Mouse (Mus musculus) gastrocnemius, postnatal 14 days (tissue): ENCODE measurements around the gene Pam16. TPM values are rescaled to one million over a fixed set of nuclear protein-coding genes. Genes with fewer than 3 reads are reported as not detected.
"Not testable (repeated sequence)": the region's sequence is repeated elsewhere in the genome, so short reads cannot be mapped to it uniquely, and the experiment has no call there.

Source experiments
- DNase-seq: peaks from one replicate; pipeline ENCODE4 v3.0.0; 2021; ENCODE audit warnings: mixed read lengths
- intact Hi-C: fragments of 180-260 bp; cut with DNase I; formaldehyde crosslinking; loops from one replicate; pipeline ENCODE4 v1.15.1; 2025; ENCODE audit warnings: low total_unique reads
- total RNA-seq, 2 experiments: library from RNA; stranded (reverse); gene quantifications; 2 replicates each; pipeline ENCODE4 v1.2.3; 2021

The Pam16 gene
- total RNA-seq, 2 experiments from 2014 or later: 68.0 to 74.9 TPM

GRCm38 (mm10) chr16:4598041-4598440, 26.7 kb downstream of the Pam16 start:
- intact Hi-C loops: no loop called here
- no peak for DNase-seq

DNA sequence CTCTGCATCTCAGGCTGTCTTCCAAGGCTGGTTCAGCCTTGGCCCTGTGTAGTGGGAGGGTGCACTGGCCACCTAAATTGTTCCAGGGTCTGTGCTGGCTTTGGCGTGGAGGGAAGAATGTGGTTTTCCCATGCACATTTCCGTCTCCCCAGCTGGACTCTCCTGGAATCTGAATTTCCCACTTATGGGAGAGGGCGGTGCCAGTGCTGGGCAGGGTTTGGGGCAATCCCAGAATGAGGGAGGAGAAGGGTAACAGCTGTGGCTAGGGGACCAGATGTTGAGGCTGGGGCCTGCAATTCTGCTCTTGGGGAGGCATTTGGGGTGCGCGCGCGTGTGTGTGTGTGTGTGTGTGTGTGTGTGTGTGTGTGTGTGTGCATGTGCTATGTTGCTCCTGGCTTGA, 27.5 kb downstream of the Pam16 start:
- peak; percentile 37 for DNase-seq
- intact Hi-C loops: no loop called here

- no peak for DNase-seq
- intact Hi-C loops: no loop called here
These were observed 28.0 kb downstream of the Pam16 start for GRCm38 (mm10) chr16:4596836-4597235.

DNA sequence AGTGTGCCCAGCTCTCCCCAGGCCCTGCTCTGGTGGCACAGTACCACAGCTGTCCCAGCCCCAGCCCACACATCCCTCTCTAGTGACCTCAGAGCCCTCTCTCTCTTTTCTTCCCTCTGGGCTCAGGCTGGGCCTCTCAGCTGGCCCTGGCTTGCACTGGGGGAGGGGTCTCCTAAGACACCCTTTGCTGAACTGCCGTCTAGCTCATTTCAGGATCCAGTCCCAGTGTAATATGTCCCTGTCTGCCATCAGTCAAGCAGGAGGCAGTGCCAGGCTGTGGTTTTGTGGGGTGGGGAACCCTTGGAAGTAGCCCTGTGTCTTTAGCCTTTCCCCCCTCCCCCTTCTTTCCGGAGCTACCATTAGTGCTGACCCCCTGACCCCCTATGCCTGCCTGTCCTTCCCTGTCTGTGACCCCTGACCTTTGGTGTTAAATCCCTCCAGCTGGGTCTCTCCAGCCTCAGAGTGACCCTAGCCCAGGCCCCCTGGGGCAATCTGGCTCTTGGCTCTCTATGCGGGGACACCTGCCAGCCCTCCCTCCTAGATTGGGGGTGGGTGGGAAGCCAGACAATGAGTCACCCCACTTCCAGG, 28.6 kb downstream of the Pam16 start:
- peak; percentile 39 for DNase-seq
- intact Hi-C loops: no loop called here

GRCm38 (mm10) chr16:4595527-4595963, 29.2 kb downstream of the Pam16 start:
- peak; percentile 68 for DNase-seq
- intact Hi-C loops: no loop called here

DNA sequence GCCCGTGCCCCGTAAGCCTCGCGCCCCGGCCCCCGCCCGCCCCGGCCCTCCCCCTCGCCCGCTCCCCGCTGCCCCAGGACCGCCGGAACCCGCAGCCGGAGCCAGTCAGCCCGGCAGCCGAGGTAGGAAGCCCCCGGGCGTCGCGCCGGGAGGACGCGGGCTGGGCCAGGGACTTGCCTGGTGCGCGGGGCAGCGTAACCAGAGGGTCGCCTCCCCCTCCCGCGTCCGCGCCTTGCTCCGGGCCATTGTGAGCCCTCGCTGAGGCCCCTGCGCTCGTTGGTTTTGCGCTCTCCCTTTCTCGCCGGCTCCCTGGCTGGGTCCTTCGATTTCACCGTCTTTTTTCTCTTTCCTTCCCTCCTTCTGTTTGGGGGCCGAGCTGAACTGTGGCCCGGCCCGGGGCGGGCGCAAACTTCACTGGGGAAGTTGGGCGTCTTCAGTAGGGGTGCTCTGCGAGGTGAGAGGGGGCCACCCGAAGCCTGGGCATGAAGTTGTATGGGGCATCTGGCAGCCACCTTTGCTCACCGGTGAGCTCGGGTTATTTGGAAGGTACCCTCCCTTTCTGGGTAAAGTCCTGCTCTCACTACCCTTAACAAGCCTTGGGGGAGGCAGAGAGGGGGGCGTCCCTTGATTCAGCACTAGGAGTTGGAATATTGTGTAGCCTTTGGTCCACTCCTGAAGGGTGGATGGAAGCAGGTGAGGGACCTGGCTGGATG, 29.8 kb downstream of the Pam16 start:
- DNase-seq: no peak
- intact Hi-C loops: no loop called here

DNA sequence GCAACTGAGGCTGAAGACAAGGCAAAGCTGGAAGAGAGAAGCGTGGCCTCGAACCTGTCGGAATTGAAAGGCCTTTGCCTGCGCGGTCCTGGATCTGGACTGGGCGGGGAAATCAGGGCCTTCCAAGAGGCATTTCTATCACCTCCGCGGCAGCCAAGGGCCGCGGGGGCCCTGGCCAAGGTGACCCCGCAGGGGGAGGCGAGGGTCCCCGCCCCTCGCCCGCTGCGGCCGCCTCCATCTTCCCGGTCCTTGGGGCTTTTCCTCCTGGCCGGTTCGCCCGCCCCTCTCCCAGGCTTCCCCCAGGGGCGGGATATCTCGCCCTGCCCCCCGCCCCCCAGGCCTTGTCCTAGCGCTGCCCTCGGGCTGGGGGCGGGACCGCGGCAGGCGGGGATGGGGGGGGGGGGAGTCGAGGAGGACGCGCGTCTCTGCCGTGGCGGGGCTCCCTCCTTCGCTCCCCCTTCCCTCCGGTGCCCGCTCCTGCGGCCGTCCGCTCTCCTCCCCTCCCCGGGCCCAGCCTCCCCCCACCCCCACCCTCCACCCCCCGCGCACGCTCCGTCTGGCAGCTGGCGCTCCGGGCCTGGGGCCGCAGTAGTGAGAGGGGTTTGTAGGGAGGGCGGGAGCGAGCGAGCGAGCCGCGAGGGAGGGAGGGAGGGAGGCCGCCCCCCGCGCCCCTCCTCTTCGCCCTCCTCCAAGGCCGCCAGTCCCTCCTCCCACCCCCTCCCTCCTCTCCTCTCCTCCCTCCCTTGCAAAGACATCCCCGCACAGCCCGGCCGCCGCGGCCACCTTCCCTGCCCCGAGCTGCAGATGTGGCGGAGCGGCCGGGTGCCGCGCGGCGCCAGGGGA, 30.6 kb downstream of the Pam16 start, which contains the start of gene Glis2:
Gene Glis2, plus strand, starts transcription at position 743 of the 843 bp plus-strand sequence.
- intact Hi-C loops: no loop called here
- DNase-seq: peak; percentile 77

DNA sequence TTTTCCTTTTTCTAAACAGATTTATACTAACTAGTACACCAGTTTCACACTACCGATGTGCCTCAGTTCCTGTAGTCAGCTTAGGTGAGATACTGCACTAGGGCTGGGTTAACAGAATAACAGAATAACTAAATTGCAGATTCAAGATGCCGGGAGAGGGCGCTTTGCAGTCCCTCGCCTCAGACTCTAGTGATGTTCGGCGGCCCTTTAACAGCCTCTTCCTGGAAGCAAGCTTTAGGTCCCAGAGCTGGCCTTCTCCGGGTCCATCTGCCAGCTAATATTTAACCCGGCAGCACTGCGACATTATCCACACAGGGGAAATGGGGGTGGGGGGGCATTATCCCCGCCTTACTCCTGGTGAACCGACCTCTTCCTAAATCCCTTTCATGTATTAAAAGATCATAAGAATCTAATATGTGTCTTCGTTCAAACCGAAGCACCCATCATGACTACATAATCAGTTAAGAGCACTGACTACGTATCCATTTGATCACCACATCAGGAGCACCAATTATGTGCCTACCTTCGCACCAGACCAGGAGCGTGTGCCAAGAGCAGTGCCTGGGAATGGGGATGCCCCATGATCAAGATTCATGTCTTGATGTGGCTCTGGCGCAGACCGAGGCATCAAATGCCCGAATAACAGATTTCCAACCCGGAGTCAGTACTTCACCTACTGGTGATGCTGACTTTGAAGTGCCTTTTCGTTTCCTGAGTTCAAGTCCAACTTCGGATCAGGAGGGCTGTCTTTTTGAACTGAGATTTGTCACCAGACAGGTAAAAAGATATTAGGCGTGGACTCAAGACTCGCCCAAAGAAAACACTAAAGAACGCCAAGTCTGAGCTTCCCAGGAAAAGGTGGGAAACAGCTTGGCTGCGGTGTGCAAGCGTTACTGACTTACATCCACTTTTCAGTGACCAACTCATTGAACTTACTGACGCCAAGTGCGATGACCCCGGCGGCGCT, 31.6 kb downstream of the Pam16 start:
- intact Hi-C loops: no loop called here
- peak; percentile 56 for DNase-seq

GRCm38 (mm10) chr16:4590236-4590635, 34.6 kb downstream of the Pam16 start:
- intact Hi-C loops: no loop called here
- no peak for DNase-seq

DNA sequence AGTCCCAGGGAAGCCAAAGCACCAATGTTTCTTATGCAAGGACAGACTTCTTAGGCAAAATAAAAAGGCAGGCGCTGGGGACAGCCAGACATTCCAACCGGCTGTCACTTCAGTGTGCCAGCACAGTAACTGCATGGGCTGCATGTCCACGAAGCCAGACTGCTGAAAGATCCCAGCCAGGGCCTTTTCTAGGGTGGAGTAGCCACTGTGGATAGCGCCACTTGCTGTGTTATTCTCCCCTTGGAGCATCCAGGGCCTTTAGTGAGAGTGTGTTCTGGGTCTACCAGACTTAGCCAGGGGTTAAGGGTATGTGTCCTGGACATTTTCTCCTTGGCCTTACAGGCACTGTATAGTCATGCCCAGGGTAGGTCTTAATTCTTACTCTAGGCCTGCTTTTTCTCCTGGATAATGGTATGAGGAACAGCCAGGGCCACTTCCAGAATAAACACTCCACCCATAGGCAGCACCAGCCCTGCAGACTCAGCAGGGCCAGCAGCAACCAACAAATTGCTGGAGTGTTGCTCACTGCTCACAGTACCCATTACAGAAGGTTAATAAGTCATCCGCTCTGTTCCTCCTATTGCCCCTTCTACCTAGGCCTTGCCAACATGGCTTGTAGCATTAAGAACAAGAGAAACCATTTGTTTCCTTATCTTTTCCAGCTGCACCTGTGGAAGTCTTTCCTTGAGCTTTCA, 37.1 kb downstream of the Pam16 start:
- no peak for DNase-seq

DNA sequence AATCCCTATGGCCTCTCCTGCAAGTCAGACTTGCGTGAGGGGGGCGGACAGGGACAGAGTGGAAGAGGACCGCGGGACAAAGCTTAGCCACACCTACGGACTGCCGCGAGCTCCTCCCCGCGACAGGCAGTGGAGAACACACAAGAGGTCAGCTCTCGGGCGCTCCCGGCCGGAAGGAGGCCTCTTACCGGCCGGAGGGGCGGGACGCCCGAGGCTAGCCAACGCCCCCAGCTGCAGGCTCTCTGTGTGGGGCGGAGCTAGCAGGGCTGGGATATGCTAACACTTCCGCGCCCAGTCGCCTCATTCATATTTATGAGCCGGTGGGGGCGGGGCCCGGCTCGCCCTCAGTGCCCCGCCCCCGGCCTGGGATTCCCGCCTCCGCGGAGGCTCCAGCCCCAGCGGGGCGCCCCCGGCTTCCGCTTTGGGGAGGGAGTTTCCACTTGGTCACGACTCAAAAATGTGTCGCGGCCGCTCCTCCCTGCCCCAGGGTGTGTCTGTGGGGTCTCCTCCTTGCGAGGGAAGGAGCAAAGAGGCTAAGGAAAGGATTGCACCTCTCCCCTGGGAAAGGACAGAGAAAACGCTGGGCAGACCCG, 38.2 kb downstream of the Pam16 start:
- intact Hi-C loops: no loop called here
- peak; percentile 98 for DNase-seq

More for the DNA sequence above, 37.1 kb downstream of the Pam16 start:
- intact Hi-C loops: no loop called here

- intact Hi-C loops: no loop called here
- no peak for DNase-seq
These were observed 38.9 kb downstream of the Pam16 start for GRCm38 (mm10) chr16:4585642-4586530.

- DNase-seq: no peak
These were observed 40.4 kb downstream of the Pam16 start for GRCm38 (mm10) chr16:4584438-4584837.

DNA sequence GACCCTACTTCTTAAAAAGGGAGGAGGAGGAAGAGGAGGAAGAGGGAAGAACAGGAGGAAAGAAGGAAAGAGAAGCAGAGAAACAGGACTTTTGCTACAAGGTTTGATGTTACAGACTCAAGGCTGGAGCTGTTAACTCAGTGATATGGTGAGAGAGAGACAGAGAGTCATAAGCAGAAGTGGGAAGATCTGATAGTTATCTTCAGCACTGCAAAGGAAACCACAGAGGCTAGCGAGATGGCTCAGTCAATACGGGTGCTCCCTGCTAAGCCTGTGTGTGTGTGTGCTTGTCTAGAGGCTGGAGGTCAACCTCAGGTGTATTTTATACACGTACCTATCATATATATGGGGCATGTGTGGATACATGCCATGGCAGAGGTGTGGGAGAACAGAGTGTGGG, 41.0 kb downstream of the Pam16 start:
- intact Hi-C loops: no loop called here
- no peak for DNase-seq

More at GRCm38 (mm10) chr16:4584438-4584837, 40.4 kb downstream of the Pam16 start:
- intact Hi-C loops: no loop called here

GRCm38 (mm10) chr16:4581179-4581578, 43.6 kb downstream of the Pam16 start:
- intact Hi-C loops, DNase-seq: not testable (repeated sequence)

GRCm38 (mm10) chr16:4578630-4579029, 46.2 kb downstream of the Pam16 start:
- DNase-seq: no peak
- intact Hi-C loops: no loop called here

DNA sequence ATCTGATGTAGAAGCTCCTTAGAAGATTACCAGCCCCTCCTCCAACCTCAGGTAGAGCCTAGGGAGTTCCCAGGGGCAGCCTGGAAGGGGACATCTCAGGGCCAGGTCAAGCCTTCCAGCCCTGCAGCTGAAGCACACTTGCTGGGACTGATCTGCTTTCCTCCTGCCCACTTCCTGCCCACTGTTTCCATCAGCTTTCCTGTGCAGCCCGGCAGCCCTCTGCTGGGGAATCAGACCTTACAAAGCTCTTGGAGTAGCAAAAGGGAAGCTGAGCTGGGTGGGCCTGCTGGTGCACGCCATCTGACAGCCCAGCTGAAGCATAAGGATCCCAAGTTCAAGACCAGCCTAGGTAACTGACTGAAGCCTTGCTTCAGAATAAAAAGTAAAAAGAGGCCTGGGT, 47.9 kb downstream of the Pam16 start:
- intact Hi-C loops: no loop called here
- no peak for DNase-seq
